Mouse (Mus musculus) C2C12 (cell line): ENCODE data around the gene Sdk2.

Experiments
- CEBPB ChIP-seq: IDR thresholded peaks from one replicate; pipeline ENCODE4 v1.6.1; 2011; ENCODE audit warnings: low read depth, mild to moderate bottlenecking, control low read depth, moderate library complexity
- CTCF ChIP-seq: IDR thresholded peaks from one replicate; pipeline ENCODE4 v1.5.1; 2011; ENCODE audit not compliant: control insufficient read depth, insufficient read depth, insufficient read length
- MYOG ChIP-seq: IDR thresholded peaks from one replicate; pipeline ENCODE4 v1.6.1; 2011; ENCODE audit not compliant: control insufficient read depth, insufficient read length; ENCODE audit errors: extremely low read depth
- USF1 ChIP-seq: IDR thresholded peaks from one replicate; pipeline ENCODE4 v1.6.1; 2011; ENCODE audit warnings: low read depth, mild to moderate bottlenecking, control low read depth, moderate library complexity

GRCm38 (mm10) chr11:114005879-114006278 lies 61.0 kb downstream of the Sdk2 start:
- TF ChIP-seq CEBPB = no peak
- TF ChIP-seq CTCF = no peak
- TF ChIP-seq USF1 = no peak
- no peak for TF ChIP-seq MYOG
